Mouse (Mus musculus): ENCODE measurements around the gene Elp1. TPM values are rescaled to one million over a fixed set of nuclear protein-coding genes. Genes with fewer than 3 reads are reported as not detected.

Gene Elp1
- polyA plus RNA-seq (2015; fragmentation: Nextera tagmentation; extraction: Ambion mirVana), result 17.9 and 20.0 TPM in 2 replicates

GRCm38 (mm10) chr4:56801907-56802668 is at the start of gene Elp1, which contains the start of gene Fam206a:
TSS of gene Elp1 (minus strand) at chr4:56802331.
TSS of gene Fam206a (plus strand) at chr4:56802345.

GRCm38 (mm10) chr4:56743363-56744195 is 58.6 kb downstream of the Elp1 start, which contains the start of gene Actl7a:
TSS of gene Actl7a (plus strand) at chr4:56743413.

GRCm38 (mm10) chr4:56741041-56741493 is 61.1 kb downstream of the Elp1 start, which contains the start of gene Actl7b:
TSS of gene Actl7b (minus strand) at chr4:56741443.

GRCm38 (mm10) chr4:56740020-56740485 is 62.1 kb downstream of the Elp1 start, which contains the start of gene Gm26657:
TSS of gene Gm26657 (plus strand) at chr4:56740070.

Other genes starting within 250 kb of the Elp1 start
- not detected in 2 replicates for gene Gm26657, start 62.3 kb downstream of the Elp1 start, polyA plus RNA-seq (2015; fragmentation: Nextera tagmentation; extraction: Ambion mirVana)
- not detected in 2 replicates for gene Actl7b, start 60.9 kb downstream of the Elp1 start, polyA plus RNA-seq (2015; fragmentation: Nextera tagmentation; extraction: Ambion mirVana)
- not detected in 2 replicates for gene Actl7a, start 58.9 kb downstream of the Elp1 start, polyA plus RNA-seq (2015; fragmentation: Nextera tagmentation; extraction: Ambion mirVana)
- gene Fam206a, start within 50 bp of the Elp1 start, polyA plus RNA-seq (2015; fragmentation: Nextera tagmentation; extraction: Ambion mirVana), result 4.0 and 7.0 TPM in 2 replicates
- gene Ctnnal1, start 62.9 kb upstream of the Elp1 start, polyA plus RNA-seq (2015; fragmentation: Nextera tagmentation; extraction: Ambion mirVana), result 17.6 and 24.0 TPM in 2 replicates
- gene Tmem245, start 145.1 kb upstream of the Elp1 start, polyA plus RNA-seq (2015; fragmentation: Nextera tagmentation; extraction: Ambion mirVana), result 5.2 and 14.1 TPM in 2 replicates
- gene Frrs1l, start 188.1 kb upstream of the Elp1 start, polyA plus RNA-seq (2015; fragmentation: Nextera tagmentation; extraction: Ambion mirVana), result 0.33 and 0.46 TPM in 2 replicates

Data from adrenal gland, postnatal 0 days (tissue).